Mouse (Mus musculus) megakaryocyte progenitor cell, adult 5-6 weeks (primary cell): ENCODE measurements around the gene Samd10. TPM values are rescaled to one million over a fixed set of nuclear protein-coding genes. Genes with fewer than 3 reads are reported as not detected.

Experiments
- ATAC-seq: replicated peaks from 2 replicates; pipeline ENCODE4 v1.8.0; 2016; ENCODE audit warnings: mild to moderate bottlenecking, moderate TSS enrichment, inconsistent platforms; ENCODE audit not compliant: poor library complexity
- total RNA-seq, 2 experiments: library from RNA; stranded (forward) in 1 of 2; stranded (reverse) in 1 of 2; fragments of 157-497, 149-512 nt in 1 of 2; fragments of 200-1000 nt in 1 of 2; gene quantifications; 2 replicates each; pipeline versions ENCODE4 v1.2.3 to v1.2.4; 2015 to 2017

Gene Samd10
- total RNA-seq, 2 experiments from 2014 or later = 2.0 to 9.0 TPM

DNA sequence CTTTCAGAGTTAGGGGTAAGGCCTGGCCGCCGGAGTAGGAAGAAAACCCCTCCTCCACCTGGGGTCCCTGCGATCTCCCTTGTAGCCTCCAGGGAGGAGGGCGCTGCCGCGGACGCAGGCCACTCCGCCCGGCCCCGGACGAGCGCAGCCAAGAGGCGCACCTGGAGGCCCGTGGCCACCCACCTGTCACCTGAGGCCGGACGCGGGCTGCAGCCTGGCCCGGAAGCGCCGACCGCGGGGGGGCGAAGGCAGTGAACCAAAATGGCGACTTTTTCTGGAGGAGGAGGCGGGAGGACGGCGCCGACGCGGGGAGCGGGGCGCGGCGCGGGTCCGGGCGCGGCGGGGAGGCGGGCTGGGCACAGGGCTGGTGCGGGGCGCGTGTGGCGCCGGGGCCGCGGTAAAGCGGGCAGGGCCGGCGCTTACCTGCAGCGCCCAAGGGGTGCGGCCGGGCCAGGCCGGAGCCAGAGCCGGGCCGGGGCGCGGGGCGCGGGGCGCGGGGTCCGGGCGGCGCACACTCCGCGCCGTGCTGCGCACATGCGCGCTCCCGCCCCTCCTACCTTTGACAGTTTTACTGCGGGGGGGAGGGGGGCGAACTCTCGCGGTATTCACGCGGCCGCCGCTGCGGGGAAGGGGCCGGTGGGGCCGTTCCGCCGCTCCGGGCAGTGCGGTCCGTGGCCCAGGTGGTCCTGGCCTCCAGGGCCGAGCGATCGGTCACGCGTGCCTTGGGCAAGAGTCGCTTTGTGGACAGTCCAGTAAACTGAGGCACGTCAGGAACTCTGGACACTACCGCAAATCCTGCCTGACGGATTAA, 6.6 kb downstream of the Samd10 start, which contains the start of gene Zfp512b:
TSS of gene Zfp512b (minus strand) at position 573 of the 811 bp plus-strand sequence.
- peak; percentile 41 for ATAC-seq

DNA sequence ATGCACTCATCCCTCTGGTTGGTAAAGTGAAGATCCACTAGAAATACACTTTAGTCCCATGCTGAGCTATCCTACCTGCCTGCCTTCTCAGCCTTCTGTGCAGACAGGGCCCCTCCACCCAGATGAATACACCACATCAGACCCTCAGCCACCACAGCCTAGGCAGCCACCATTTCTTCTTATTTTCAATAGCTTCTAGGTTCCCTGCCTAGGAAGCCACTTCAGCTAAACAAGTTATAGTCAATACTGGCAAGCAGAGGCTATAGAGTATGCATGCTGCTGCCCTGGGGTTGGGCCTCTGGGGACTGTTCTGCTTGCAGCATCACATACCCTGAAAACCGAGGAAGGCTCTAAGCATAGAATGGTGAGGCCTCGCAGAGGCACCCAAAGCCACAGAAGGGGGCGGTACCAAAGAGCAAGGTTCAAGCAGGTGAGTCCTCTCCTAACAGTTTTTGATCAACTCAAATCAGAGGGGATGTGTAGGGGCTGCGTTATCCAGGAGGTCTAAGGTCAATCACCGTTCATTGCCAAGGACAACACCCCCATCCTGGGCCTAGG, 7.4 kb downstream of the Samd10 start, which contains the start of gene Prpf6:
TSS of gene Prpf6 (plus strand) at position 341 of the 558 bp plus-strand sequence.
- peak; percentile 15; the same call in 1 of the 2 replicates for ATAC-seq

DNA sequence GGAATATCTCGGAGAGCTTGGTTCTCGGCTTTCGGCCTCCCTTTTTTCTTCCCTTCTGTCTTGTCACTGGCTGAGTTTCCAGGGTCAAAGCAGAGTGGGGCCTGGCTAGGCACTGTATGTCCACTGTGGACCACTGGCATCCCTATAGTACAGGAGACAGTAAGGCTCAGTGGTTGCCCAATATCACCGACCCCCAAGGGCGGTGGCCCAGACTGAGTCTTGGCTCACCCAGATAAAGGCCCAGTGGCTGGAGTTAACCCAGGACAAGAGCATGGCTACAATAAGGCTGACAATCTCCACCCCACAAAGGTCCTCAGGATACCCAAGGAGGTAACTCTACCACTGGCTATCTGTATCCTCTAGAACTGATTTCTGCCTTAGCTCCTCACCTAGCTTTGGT, 8.5 kb downstream of the Samd10 start:
- no peak for ATAC-seq

DNA sequence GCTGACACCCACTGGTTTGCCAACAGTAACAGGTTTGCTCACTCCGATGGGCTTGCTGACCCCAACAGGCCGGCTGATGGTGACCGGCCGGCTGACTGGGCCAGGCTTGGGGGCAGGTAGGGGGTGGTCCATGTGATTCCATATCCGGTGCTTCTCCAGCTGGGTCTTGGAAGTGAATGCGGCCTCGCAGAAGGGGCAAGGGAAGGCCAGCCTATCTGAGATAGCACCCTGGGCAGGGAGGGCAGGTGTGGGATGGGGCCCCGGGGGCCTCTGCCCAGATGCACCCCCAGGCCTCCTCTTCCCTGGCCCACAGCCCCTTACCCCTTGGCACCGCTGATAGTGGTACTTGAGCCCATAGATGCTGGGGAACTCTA, 9.3 kb downstream of the Samd10 start:
- ATAC-seq = no peak

DNA sequence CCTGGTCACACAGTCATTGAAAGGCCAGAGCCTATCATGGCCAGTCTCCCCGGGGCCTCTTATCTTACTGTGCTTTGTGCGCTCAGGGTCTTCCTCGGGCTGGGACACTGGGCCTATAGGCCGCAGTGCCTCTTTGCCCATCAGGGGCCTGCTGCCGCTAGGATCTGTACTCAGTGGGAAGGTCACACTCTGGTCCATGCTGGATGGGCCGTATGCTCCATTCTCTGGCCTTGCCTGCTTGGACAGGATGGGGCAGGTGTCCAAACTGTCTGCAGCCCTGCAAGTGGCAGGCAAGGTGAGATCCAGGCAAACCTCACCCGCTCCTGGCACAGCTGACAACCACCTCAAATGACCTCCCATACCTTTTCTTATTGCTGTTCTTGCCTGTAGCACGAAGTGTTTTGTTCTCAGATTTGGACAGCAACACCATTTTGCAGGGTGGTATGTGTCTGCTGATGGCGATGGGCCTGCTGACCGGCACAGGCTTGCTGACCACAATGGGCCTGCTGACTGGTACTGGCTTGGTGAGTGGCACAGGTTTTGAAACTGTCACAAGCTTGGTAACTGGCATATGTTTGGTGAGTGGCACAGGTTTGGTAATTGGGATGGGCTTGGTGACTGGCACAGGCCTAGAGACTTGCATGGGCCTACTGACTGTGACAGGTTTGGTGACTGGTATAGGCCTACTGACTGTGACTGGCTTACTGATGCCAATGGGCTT, 9.8 kb downstream of the Samd10 start:
- ATAC-seq = no peak

DNA sequence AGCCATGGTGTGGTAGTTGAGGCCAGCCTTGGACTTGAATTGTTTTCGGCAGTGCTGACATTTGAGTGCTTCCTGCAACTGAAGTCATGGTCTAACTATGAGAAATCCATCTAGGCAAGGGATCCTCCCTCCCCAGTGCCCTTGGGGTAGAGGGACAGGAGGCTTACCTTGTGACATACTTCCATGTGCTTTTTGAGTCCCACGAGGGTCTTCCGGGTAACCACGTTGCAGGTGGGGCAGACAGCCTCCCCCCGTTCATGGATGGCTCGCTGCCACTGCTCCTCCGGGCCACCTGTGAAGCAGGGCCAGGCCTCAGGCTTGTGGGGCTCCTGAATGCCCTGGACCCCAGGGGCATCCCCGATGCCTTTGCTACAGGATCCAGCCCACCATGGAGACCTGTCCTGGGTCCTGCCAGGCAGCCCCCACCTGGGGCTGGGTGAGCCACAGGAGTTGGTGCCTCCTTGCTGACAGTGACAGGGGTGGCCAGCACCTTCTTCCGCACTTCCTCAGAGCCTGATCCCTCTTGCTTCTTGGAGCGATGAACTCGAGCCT, 10.7 kb downstream of the Samd10 start:
- ATAC-seq = no peak

DNA sequence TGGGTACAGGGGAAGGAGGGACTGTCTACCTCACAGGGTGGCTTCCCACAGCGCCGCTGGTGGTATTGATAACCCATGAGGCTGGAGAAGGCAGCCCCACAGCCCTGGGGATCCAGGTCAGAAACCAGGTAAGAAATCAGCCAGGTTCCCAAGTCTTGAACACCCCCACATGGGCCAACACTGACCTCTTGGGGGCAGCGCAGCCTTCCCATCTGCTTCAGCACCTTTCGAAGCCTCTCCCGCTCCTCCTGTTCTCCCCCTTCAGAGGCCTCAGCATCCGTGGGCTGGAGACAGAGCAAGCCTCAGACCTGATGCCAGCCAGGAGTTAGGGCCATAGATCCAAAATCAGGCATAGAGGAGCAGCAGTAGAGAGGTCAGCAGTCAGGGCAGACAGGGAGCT, 11.2 kb downstream of the Samd10 start:
- no peak for ATAC-seq

DNA sequence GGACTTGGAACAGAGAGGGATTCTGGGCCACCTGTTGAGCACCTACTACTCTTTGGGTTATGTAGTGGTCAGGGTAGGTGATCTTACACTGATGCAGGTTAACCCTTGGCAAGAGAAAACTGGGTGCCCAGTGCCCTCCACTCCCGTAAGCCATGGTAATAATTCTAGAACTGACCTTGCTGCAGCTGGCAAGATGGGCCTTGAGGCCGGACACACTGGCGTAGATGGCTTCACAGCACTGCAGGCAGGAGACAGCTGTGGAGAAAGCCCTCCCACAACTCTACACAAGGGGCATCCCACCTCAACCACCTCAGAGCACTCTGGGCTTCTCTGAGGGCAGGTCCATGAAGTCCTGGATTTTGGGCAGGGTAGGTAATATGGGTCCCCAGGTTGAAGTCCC, 12.9 kb downstream of the Samd10 start:
- ATAC-seq = no peak

DNA sequence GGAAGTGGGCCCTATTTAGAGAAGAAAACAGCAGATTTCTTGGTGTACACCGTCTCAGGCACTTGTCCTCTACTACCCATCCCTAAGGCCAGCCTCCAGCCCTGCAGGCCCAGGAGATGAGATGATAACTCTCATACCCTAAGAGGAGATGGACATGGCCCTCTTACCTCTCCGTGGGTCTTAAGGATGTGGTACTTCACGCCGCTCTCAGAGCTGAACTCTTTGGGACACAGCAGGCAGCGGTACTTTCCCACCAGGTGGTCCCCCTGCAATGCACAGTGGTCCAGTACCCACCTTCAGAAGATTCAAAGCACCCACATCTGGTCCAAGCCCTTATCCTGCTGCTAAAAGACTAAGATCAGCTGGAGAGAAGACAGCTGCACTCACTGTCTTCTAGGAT, 13.5 kb downstream of the Samd10 start:
- no peak for ATAC-seq

DNA sequence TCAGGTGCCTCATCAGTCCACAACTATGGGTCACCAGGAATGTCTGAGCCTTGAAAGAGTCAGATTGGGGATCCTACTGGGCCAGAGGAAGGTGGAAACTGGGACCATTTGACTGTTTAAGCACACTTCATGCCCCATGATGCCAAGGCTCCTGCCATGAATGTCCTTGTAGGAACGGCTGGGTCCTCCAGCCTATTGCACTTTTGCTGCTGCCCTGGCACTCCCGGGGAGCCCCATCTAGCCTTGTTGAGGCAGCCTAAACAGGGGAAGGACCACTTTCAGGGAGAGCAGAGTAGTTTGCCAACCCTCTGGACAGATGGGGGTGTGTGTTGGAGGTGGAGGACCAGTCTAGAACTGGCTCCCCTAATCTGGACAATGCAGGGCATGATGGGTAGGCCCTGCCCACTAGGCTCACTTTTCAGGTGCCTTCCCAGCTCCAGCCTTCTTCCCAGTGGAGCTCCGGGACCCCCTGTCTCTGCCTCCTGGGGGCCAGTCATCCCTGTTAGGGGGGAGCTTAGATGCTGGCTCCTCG, 14.5 kb downstream of the Samd10 start, which contains the start of gene Uckl1:
TSS of gene Uckl1 (minus strand) at position 482 of the 532 bp plus-strand sequence.
- no peak for ATAC-seq

DNA sequence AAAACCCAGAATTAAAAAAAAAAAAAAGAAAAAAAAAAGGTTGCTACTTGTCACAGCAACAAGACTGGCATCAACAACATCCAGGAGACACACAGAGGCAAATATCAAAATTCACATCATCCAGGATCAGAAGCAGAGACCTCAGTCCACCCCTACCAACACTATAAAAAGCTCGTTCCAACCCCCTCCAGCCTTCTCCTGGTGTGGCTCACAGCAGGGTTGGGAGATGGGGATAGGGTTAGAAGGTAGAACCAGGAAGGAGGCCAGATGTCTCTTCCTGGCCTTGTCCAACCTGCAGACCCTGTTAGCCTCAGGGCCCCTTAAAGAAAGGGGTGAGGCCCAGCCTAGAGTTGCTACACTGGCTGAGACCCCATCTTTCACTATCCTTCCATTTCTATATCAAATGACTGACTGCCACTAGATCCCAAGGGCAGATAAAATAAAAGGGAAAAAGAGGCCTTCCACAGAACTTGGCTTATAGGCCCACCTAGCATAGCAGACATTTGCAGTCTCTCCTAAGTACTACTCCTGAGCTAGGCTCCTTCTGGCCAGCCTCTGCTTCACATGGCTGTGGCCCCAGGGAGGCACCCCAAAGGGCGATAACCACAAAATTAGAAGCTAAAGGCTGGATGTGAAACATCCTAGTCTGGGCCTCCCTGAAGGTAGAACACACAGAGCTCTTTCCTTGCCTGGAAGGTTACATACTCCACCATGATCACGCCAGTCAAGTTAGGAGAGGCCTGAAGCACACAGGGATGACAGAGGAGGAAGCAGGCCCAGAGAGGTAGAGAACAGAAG, 15.4 kb downstream of the Samd10 start:
- ATAC-seq = no peak

DNA sequence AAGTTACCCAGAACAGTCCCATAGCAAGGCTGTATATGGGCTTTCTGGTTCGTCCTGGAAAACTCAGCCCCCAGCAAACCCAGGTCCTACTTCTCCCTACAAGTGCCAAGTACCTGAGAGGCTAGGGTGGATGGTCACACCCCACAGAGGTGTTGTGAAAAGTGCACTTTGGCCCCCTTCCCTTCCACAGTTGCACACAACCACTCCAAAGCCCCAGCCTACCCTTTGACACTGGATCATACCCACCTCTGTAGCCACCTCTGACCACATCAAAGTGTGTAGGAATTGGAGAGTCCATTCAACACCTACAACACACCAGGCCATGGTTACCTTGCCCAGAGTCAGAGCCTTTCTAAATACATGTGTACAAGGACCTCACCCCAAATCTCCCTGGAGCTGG, 16.1 kb downstream of the Samd10 start:
- no peak for ATAC-seq

DNA sequence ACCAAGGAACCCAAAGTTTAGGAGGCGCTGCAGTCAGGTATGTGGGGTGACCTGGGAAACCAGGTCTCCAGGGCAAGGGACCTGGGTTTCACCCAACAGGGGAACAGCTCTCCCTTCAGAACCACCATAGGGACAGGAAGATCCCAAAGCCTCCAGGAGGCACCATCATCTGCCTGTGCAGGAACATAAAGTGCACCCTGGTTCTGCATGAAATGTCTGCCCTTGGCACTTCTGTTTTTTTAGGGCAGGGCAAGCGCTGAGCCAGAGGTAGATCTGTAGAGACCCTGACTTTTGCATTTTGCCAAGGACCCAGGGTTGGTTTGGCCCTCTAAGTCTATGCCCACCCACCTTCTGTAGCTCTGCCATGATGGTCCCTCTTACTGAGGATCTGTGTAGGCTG, 16.7 kb downstream of the Samd10 start:
- no peak for ATAC-seq

DNA sequence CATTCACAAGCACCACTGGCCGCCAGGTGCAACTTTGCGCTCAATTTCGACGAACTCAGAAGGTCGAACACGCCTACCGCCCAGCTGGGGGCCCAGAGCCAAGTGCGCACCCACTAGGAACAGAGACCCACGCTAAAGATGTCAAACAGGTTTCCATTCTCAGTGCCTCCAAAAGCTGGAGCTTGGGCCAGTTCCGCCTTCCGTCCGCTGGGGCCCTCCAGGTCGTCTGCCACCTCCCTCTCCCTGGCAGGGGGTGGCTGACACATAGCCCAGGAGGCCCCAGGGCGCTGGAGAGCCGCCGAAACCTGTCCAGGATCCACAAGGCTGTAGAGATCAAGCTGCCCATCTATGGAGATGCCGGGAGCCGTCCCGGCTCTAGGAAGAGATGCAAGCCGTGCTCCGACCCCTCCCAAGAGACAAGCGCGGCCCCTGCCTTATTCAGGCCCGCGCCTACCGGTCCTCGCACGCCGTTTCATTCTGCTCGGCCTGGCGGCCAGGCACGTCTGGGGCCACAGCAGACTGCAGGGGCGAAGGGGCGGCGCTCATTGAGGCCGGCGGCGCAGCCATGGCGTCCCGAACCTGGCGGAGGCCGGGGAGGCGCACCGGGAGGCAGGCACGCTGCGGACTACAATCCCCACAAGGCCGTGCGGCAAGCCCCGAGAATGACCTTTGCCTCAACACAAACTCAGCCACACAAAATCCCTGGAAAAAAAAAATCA, 17.5 kb downstream of the Samd10 start:
- peak; percentile 60 for ATAC-seq

DNA sequence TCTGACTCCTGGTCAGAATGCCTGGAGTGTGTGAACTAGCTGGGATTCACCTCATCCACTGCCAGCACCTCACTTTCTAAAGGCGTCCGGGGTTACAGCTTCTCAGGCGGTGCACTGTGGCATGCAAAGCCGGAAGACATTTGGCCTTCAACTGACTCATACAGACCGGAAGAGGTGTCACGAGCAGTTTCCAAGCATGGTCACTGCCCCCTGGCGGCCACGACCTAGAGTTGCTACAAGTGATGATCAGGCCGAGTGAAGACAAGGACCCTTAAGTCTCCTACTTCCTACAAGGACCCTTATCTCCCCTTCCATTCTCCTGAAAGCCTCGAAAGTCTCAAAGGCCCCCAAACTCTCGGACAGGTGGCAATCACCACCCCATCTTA, 18.0 kb downstream of the Samd10 start:
- ATAC-seq = peak; percentile 73

DNA sequence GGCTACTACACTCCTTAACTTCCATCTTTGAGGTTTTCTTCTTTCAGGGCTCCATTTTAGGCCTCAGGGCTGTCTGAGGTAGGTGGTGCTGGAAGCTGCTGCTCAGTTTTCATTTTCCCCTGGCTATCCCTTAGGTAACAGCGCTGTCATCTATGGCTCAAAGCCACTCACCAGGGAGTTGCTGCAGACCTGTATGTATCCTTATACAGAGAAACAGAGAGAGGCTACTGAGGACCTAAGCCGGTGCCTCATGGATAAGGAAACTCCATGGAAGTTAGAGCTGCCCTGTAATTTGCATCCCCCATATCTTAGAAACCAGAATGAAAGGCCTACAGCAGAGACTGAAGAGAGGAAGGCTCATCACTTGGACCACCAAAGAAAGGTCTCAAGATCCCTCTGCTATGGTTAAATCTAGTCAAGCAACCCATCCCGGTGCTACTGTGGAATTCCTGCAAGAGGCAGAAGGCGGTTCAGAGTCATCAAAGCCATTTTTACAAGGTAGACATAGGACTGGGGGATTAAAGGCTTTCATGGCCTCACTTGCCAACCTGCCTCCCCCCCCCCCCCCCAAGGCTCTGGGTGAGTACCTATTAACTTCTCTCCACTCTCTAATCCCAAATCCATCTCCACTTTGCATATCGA, 18.8 kb downstream of the Samd10 start:
- no peak for ATAC-seq

DNA sequence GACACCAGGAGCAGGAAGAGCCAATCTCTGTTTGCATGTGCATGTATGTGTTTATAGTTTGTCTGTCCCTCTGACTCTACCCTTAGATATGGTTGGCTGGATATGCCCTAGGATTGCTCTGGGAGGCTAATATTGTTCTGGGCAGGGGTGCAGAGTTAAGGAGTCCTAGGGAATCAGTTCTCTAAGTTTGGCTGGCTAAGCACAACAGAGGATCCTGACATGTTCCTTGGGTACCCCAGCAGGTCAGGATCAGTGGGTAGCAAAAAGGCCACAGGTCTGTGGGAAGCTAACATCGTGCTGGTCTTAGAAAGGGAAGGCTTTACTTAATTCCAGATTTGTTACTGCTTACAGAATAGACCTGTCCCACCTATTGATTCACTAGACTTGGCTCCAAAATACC, 19.3 kb downstream of the Samd10 start:
- ATAC-seq = no peak

DNA sequence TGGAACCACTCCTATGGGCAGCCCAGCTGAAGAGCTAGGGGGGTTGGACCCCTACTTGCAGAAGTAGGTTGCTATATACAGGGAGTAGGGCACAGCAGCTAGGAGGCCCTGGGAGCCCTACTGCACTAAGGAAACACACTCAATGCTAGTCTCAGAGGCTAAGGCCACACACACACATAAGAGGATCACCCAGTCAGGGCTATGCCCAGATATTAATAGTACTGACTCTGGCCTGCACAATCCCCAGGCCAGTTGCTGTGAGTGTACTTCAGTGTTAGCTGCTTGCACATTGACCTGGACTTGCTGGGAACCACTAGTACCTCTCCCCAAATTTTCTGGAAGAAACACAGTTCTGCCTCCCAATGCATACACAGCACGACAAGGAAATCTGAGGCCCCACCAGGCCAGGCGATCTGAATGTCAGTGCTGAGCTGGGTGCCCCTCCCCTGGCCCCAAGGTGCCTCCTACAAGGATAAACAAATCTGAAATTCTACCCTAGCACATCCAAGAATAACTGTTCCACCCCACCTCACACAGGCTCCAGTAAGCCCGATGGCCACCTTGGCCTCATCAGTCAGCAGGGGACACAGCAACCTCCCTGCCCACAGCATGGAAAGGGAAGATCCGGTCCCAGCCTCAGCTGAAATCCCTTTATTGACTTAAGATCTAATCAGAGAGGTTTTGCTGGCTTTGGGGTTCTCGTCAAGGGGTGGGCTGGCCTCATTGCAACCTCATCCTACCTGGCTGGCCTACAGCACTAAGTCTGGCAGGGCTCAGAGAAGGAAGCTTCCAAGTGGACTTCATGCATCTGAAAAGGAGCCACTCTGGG, 20.0 kb downstream of the Samd10 start:
- no peak for ATAC-seq
